Mouse (Mus musculus) ES-E14 (cell line): ENCODE results near the gene Mical2. TPM values are rescaled to one million over a fixed set of nuclear protein-coding genes. Genes with fewer than 3 reads are reported as not detected.

ENCODE experiments used
- DNase-seq: peaks from one replicate; pipeline ENCODE4 v3.0.0-alpha.2; 2013; ENCODE audit warnings: low read depth, low spot score
- H3K27ac ChIP-seq: 2 replicates; pipeline ENCODE4 v1.5.1; 2012; ENCODE audit warnings: low read depth, mild to moderate bottlenecking, low read length, moderate library complexity, mixed read lengths; ENCODE audit not compliant: poor library complexity, insufficient read depth, severe bottlenecking
- H3K36me3 ChIP-seq: 2 replicates; pipeline ENCODE4 v1.6.1; 2012; ENCODE audit warnings: mild to moderate bottlenecking, low read length, moderate library complexity, mixed read lengths; ENCODE audit not compliant: control insufficient read depth, poor library complexity, insufficient read depth, severe bottlenecking
- H3K4me1 ChIP-seq, 2 experiments: fragments of 150-350 bp in 1 of 2; sonication (generic) in 1 of 2; 2 replicates each; pipeline ENCODE4 v1.6.1; 2012; ENCODE audit warnings: low read length in 2 of 2, mild to moderate bottlenecking in 1 of 2, mixed read lengths in 1 of 2; ENCODE audit not compliant: control insufficient read depth in 2 of 2, insufficient read depth in 2 of 2, poor library complexity in 1 of 2
- H3K4me3 ChIP-seq, 2 experiments: fragments of 150-350 bp in 1 of 2; sonication (generic) in 1 of 2; 2 replicates each; pipeline ENCODE4 v1.5.1; 2012; ENCODE audit warnings: low read length in 2 of 2, low read depth in 1 of 2, mild to moderate bottlenecking in 1 of 2, mixed read lengths in 1 of 2; ENCODE audit not compliant: insufficient read depth in 1 of 2, poor library complexity in 1 of 2, severe bottlenecking in 1 of 2
- H3K9ac ChIP-seq: 2 replicates; pipeline ENCODE4 v1.6.1; 2012; ENCODE audit warnings: low read depth, mild to moderate bottlenecking, low read length, mixed read lengths; ENCODE audit not compliant: poor library complexity, insufficient read depth, severe bottlenecking
- H3K9me3 ChIP-seq: fragments of 150-350 bp; sonication (generic); 2 replicates; pipeline ENCODE4 v1.6.1; 2012; ENCODE audit warnings: low read depth, mild to moderate bottlenecking, low read length; ENCODE audit not compliant: control insufficient read depth, insufficient read depth
- CHD2 ChIP-seq: IDR thresholded peaks from 2 replicates; pipeline ENCODE4 v1.6.1; 2014; ENCODE audit warnings: mild to moderate bottlenecking, low read depth, low read length, inconsistent platforms
- HCFC1 ChIP-seq: IDR thresholded peaks from 2 replicates; pipeline ENCODE4 v1.6.1; 2012; ENCODE audit warnings: low read length, inconsistent platforms, borderline replicate concordance; ENCODE audit not compliant: insufficient read depth
- MAFK ChIP-seq: IDR thresholded peaks from 2 replicates; pipeline ENCODE4 v1.6.1; 2014; ENCODE audit warnings: mild to moderate bottlenecking, low read depth, low read length, inconsistent platforms; ENCODE audit not compliant: insufficient read depth
- ZC3H11A ChIP-seq: IDR thresholded peaks from 2 replicates; pipeline ENCODE4 v1.6.1; 2012; ENCODE audit warnings: low read depth, mild to moderate bottlenecking, inconsistent platforms, low read length, borderline replicate concordance
- ZNF384 ChIP-seq: IDR thresholded peaks from 2 replicates; pipeline ENCODE4 v1.6.1; 2012; ENCODE audit warnings: low read depth, low read length, inconsistent platforms
- in situ Hi-C, 2 experiments: fragments of 600-800 bp; cut with MboI; formaldehyde crosslinking; loops; one replicate each; pipeline ENCODE4 v1.15.1; 2025; ENCODE audit warnings: low sequenced_read_pairs in 2 of 2, inconsistent platforms in 1 of 2; ENCODE audit not compliant: unreplicated experiment in 2 of 2
- total RNA-seq: library from RNA; depleted of rRNA; stranded (reverse); fragments of 300-350 nt; gene quantifications from 2 replicates; pipeline ENCODE4 v1.2.3, GENCODE M21; 2012

Gene Mical2
- total RNA-seq, 1 experiment = 9.9 TPM

DNA sequence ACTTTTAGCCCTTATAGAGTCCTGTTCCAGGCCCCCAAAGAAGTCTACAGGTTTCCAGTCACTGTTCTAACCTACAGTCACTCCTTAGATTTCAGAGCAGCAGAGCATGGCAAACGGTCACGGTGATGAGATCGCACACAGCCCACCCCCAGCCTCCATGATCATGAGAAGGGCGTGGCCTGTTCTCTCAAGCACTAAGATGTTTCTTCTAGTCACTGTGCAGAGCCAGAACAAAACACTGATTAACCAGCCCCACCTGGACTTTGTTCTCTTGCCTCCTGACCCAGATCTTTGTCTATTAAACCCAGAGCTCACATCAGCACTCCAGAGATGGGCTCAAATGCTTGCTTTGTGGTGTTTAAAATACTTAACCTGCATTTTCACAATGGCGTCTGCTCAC lies 148.4 kb downstream of the Mical2 start:
- no peak overlapping the region for H3K4me3 ChIP-seq
- no peak for DNase-seq
- H3K9me3 ChIP-seq = no peaks in the 10 kb centered on the region
- in situ Hi-C loops = loop anchor here in 1 of 2 experiments (10.0 kb wide), 1 partner anchor 189 kb away; no protein-coding TSS in a partner anchor
- TF ChIP-seq HCFC1 (no peak), CHD2 (no peak), ZNF384 (no peak), ZC3H11A (no peak), MAFK (no peak)
- no peaks in the 10 kb centered on the region for H3K4me1 ChIP-seq
- no peak overlapping the region for H3K9ac ChIP-seq
- H3K27ac ChIP-seq = no peak overlapping the region
- no peaks in the 10 kb centered on the region for H3K36me3 ChIP-seq

DNA sequence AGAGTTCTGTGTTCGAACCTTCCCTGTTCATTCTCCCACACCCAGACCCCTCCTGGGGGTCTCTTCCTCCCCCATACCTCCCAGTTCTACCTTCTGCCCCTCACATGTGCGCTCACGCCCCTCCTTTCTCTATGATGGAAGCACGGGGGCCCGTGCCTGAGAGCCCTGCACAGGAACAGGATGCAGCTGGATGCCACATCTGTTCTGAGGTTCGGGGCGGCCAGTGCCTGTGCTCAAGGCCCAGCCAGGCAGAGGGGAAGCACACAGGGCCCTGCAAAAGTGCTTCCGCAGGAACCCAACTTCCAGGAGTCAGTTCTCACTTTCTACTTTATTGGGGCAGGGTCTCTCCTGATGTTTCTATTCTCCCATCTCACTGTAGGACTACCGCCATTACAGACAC lies 149.4 kb downstream of the Mical2 start:
- Histone ChIP-seq H3K4me1 (no peaks in the 10 kb centered on the region), H3K9me3 (no peaks in the 10 kb centered on the region), H3K36me3 (no peaks in the 10 kb centered on the region), H3K9ac (no peak overlapping the region), H3K27ac (no peak overlapping the region), H3K4me3 (no peak overlapping the region)
- DNase-seq = no peak
- in situ Hi-C loops = loop anchor here in 1 of 2 experiments (10.0 kb wide), 1 partner anchor 190 kb away; no protein-coding TSS in a partner anchor
- TF ChIP-seq ZNF384 (no peak), ZC3H11A (no peak), CHD2 (no peak)

DNA sequence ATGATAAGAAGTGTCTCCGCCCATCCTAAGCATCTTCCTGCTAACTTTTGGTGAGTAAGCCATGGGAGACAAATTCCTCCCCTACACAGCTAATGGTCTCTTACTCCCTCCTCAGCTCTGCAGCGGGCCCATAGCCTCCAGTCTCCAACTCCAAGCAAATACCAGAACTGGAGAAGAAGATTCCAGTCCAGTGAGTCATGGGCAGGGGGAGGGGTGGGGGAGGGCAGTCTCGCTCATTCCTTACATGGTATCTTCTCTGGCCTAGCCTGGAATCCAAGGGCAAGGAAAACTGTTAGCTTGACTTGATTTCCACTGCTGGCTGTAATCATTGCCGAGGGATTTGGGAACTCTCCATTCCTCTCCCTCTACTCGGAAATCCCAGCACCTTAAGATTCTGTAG lies 150.2 kb downstream of the Mical2 start:
- Histone ChIP-seq H3K9ac (no peak overlapping the region), H3K4me1 (no peaks in the 10 kb centered on the region), H3K4me3 (no peak overlapping the region), H3K9me3 (no peaks in the 10 kb centered on the region), H3K36me3 (no peaks in the 10 kb centered on the region), H3K27ac (no peak overlapping the region)
- no peak for TF ChIP-seq MAFK
- TF ChIP-seq CHD2 = no peak
- in situ Hi-C loops = loop anchor here in 1 of 2 experiments (10.0 kb wide), 1 partner anchor 191 kb away; no protein-coding TSS in a partner anchor
- DNase-seq = no peak

DNA sequence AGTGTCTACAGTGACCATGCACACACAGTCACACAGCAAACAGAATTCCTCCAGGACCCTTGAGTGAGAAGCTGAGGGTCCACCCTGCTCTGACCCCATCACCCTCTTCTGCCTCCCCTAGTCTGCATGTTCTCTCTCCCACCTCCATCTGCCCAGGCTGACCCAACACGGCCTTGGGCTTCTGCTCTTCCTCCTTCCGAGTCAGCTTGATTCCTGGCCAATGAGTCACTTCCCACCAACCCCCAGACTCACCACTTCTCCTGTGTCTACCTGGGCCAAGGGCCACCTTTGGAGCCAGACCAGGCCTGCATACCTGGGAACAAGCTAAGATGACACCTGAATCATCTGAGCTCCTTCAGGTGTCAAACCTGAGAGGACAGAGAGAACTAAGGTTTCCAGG lies 151.0 kb downstream of the Mical2 start:
- no peak for DNase-seq
- no peak overlapping the region for H3K9ac ChIP-seq
- TF ChIP-seq HCFC1 (no peak), ZC3H11A (no peak), ZNF384 (no peak)
- no peaks in the 10 kb centered on the region for H3K9me3 ChIP-seq
- no peak overlapping the region for H3K4me3 ChIP-seq
- no peaks in the 10 kb centered on the region for H3K36me3 ChIP-seq
- in situ Hi-C loops = loop anchor here in 1 of 2 experiments (10.0 kb wide), 1 partner anchor 192 kb away; no protein-coding TSS in a partner anchor
- H3K4me1 ChIP-seq = no peaks in the 10 kb centered on the region
- no peak overlapping the region for H3K27ac ChIP-seq

DNA sequence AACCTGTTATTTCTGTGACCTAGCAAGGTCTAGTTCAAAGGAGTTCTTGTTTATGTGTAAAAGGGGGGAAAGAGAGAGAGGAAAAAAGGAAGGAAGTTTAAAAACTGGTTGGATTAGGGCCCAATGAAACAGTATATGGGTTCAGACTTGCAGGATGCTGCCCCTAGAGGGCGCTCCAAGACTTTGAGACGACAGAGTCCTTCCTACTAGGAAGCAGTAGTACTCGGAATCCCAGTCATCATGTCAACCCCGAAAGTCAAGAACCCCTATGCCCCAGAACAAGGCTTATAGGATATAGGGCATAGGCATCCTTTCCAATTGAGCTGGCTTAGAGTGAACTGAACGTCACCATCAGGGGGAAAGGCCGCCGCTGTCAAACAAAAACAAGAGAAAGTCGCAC lies 151.7 kb downstream of the Mical2 start:
- Histone ChIP-seq H3K9me3 (no peaks in the 10 kb centered on the region), H3K4me1 (no peaks in the 10 kb centered on the region), H3K9ac (no peak overlapping the region), H3K36me3 (no peaks in the 10 kb centered on the region), H3K27ac (no peak overlapping the region), H3K4me3 (no peak overlapping the region)
- in situ Hi-C loops = loop anchor here in 1 of 2 experiments (10.0 kb wide), 1 partner anchor 193 kb away; no protein-coding TSS in a partner anchor
- peak; percentile 79 for DNase-seq
- TF ChIP-seq ZC3H11A (peak; percentile 72; the same call in 1 of the 2 replicates), HCFC1 (no peak)
